In the genomic region with DNA sequence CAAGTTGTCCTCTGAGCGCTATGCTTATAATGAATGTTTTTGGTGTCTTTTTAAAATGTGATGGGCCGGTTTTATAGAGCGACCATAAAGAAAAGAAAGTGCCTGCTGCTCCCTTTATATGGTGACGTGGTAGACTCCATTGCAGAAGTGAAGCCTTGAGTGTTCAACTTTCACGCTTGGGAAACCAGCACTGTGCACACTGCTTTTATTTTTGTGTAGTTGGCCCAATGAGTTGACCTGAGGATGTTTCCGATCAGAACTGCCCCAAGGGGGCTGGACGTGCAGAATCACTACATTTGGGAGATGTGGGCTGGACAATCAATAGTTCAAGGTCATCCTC, we compare ENCODE assay signal across 8 mouse cellular contexts. TPM values are rescaled to one million over a fixed set of nuclear protein-coding genes. Genes with fewer than 3 reads are reported as not detected.
DNase-seq lines count a peak whose midpoint lies in the region; ATAC-seq and TF ChIP-seq lines count a peak whose summit lies in the region.

No protein-coding gene starts in this region.

- H3K27me3 ChIP-seq in kidney, embryonic 16.5 days (ENCODE audit: insufficient read depth, low read length), result no peaks in the 10 kb centered on the region
- H3K27me3 ChIP-seq in hindbrain, embryonic 16.5 days (replicated peaks; ENCODE audit: control insufficient read depth, insufficient read depth, low read length), result no peaks in the 10 kb centered on the region
- H3K27me3 ChIP-seq in midbrain, postnatal 0 days (ENCODE audit: insufficient read depth, low read length), result no peaks in the 10 kb centered on the region

- peak overlapping the region; percentile 87 for H3K4me2 ChIP-seq in kidney, embryonic 16.5 days (replicated peaks; ENCODE audit: low read depth, low read length)
- H3K4me2 ChIP-seq in hindbrain, embryonic 16.5 days (ENCODE audit: low read length), result peak overlapping the region; percentile 87
- peak overlapping the region; percentile 80 for H3K4me2 ChIP-seq in midbrain, postnatal 0 days (ENCODE audit: low read depth, low read length, poor library complexity, severe bottlenecking)

- H3K9me3 ChIP-seq in kidney, embryonic 16.5 days (ENCODE audit: low read length), result no peaks in the 10 kb centered on the region
- H3K9me3 ChIP-seq in hindbrain, embryonic 16.5 days (ENCODE audit: control insufficient read depth, low read length), result no peaks in the 10 kb centered on the region
- H3K9me3 ChIP-seq in midbrain, postnatal 0 days (ENCODE audit: low read length), result no peaks in the 10 kb centered on the region

- no peak for TF ChIP-seq POLR2A in cortical plate, adult 2 months (IDR thresholded peaks at IDR 0.05; ENCODE audit: extremely low read depth, insufficient read depth, low read length)

- peak overlapping the region; percentile 97; the same call in 1 of the 2 replicates for H3K27ac ChIP-seq in kidney, embryonic 16.5 days (ENCODE audit: low read length)
- H3K27ac ChIP-seq in cortical plate, adult 2 months (ENCODE audit: insufficient read depth, low read length), result no peak overlapping the region
- H3K27ac ChIP-seq in hindbrain, embryonic 16.5 days (ENCODE audit: low read depth, low read length), result no peak overlapping the region
- H3K27ac ChIP-seq in midbrain, postnatal 0 days (ENCODE audit: low read depth, low read length), result no peak overlapping the region

- H3K4me3 ChIP-seq in kidney, embryonic 16.5 days (ENCODE audit: low read length), result peak overlapping the region; percentile 82
- H3K4me3 ChIP-seq in cortical plate, adult 2 months (ENCODE audit: insufficient read depth, low read length), result peak overlapping the region; percentile 66; the same call in 1 of the 2 replicates
- H3K4me3 ChIP-seq in hindbrain, embryonic 16.5 days (ENCODE audit: low read length), result peak overlapping the region; percentile 86
- H3K4me3 ChIP-seq in midbrain, postnatal 0 days (ENCODE audit: low read depth, low read length), result peak overlapping the region; percentile 85

- no peak for ATAC-seq in kidney, embryonic 16.5 days (ENCODE audit: low FRiP score, low TSS enrichment)
- ATAC-seq in hindbrain, embryonic 16.5 days, result no peak
- no peak for ATAC-seq in midbrain, postnatal 0 days (ENCODE audit: low FRiP score)

- DNase-seq in kidney, postnatal 25 days, result no peak
- no peak for DNase-seq in midbrain, postnatal 0 days (ENCODE audit: low spot score)
- DNase-seq in right cerebral cortex, adult 2 months (ENCODE audit: low spot score in 2 of 2), result no peak
- no peak for DNase-seq in urinary bladder, postnatal 10 days (ENCODE audit: low spot score)
- no peak for DNase-seq in ovary, adult 18-20 months (ENCODE audit: low spot score)

- H3K36me3 ChIP-seq in kidney, embryonic 16.5 days (ENCODE audit: insufficient read depth, low read length), result no peaks in the 10 kb centered on the region
- H3K36me3 ChIP-seq in hindbrain, embryonic 16.5 days (ENCODE audit: control insufficient read depth, insufficient read depth, low read length), result no peaks in the 10 kb centered on the region
- H3K36me3 ChIP-seq in midbrain, postnatal 0 days (ENCODE audit: insufficient read depth, low read length), result no peaks in the 10 kb centered on the region

- WGBS in kidney, embryonic 16.5 days, result 75% methylated on average over 7 of the region's 7 CpGs
- WGBS in hindbrain, embryonic 16.5 days, result 81% methylated on average over 7 of the region's 7 CpGs
- WGBS in midbrain, postnatal 0 days, result 83% methylated on average over 7 of the region's 7 CpGs

- no peak for TF ChIP-seq CTCF in cortical plate, adult 2 months (IDR thresholded peaks at IDR 0.05; ENCODE audit: extremely low read depth, insufficient read depth, low read length)
- TF ChIP-seq CTCF in midbrain, postnatal 0 days (IDR thresholded peaks at IDR 0.05), result no peak

- peak overlapping the region; percentile 96 for H3K9ac ChIP-seq in kidney, embryonic 16.5 days (replicated peaks; ENCODE audit: low read length)
- H3K9ac ChIP-seq in hindbrain, embryonic 16.5 days (ENCODE audit: low read depth, low read length), result peak overlapping the region; percentile 81
- H3K9ac ChIP-seq in midbrain, postnatal 0 days (replicated peaks; ENCODE audit: low read length, poor library complexity, severe bottlenecking), result peak overlapping the region; percentile 74

- peaks cover 44% of the 10 kb centered on the region for H3K4me1 ChIP-seq in kidney, embryonic 16.5 days (ENCODE audit: insufficient read depth, low read length)
- H3K4me1 ChIP-seq in cortical plate, adult 2 months (ENCODE audit: control insufficient read depth, insufficient read depth, low read length), result peaks cover 6% of the 10 kb centered on the region
- H3K4me1 ChIP-seq in hindbrain, embryonic 16.5 days (ENCODE audit: control insufficient read depth, insufficient read depth, low read depth, low read length), result peaks cover 33% of the 10 kb centered on the region
- H3K4me1 ChIP-seq in midbrain, postnatal 0 days (ENCODE audit: insufficient read depth, low read length), result peaks cover 21% of the 10 kb centered on the region; the same call in 1 of the 2 replicates

RNA-seq across cellular contexts. Expression of gene Bicra, which starts 1.8 kb away (rescaled TPM):
- 7.1 and 7.5 TPM in 2 replicates for polyA plus RNA-seq in kidney, embryonic 16.5 days (2015; fragmentation: Nextera tagmentation; extraction: Ambion mirVana)
- polyA plus RNA-seq in cortical plate, adult 2 months (2012; rRNA removed), result 7.8 and 8.5 TPM in 2 replicates
- polyA plus RNA-seq in hindbrain, embryonic 16.5 days (2015; fragmentation: Nextera tagmentation; extraction: Ambion mirVana), result 5.0 and 6.9 TPM in 2 replicates
- 6.3 and 7.0 TPM in 2 replicates for total RNA-seq in midbrain, postnatal 0 days (2014; rRNA removed)
- 3.1 and 4.1 TPM in 2 replicates for polyA plus RNA-seq in midbrain, postnatal 0 days (2015; fragmentation: Nextera tagmentation; extraction: Ambion mirVana)

RNA-seq across cellular contexts. Expression of gene Zfp541, which starts 12.1 kb away (rescaled TPM):
- 0.04 and 0.09 TPM in 2 replicates for polyA plus RNA-seq in kidney, embryonic 16.5 days (2015; fragmentation: Nextera tagmentation; extraction: Ambion mirVana)
- polyA plus RNA-seq in cortical plate, adult 2 months (2012; rRNA removed), result 0.45 and 0.52 TPM in 2 replicates
- 0.09 and 0.16 TPM in 2 replicates for polyA plus RNA-seq in hindbrain, embryonic 16.5 days (2015; fragmentation: Nextera tagmentation; extraction: Ambion mirVana)
- 0.14 and 0.33 TPM in 2 replicates for total RNA-seq in midbrain, postnatal 0 days (2014; rRNA removed)
- 0.15 TPM in 2 replicates for polyA plus RNA-seq in midbrain, postnatal 0 days (2015; fragmentation: Nextera tagmentation; extraction: Ambion mirVana)

RNA-seq across cellular contexts. Expression of gene Napa, which starts 48.7 kb away (rescaled TPM):
- polyA plus RNA-seq in kidney, embryonic 16.5 days (2015; fragmentation: Nextera tagmentation; extraction: Ambion mirVana), result 215 and 220 TPM in 2 replicates
- 436 and 444 TPM in 2 replicates for polyA plus RNA-seq in cortical plate, adult 2 months (2012; rRNA removed)
- 236 and 255 TPM in 2 replicates for polyA plus RNA-seq in hindbrain, embryonic 16.5 days (2015; fragmentation: Nextera tagmentation; extraction: Ambion mirVana)
- 375 and 403 TPM in 2 replicates for total RNA-seq in midbrain, postnatal 0 days (2014; rRNA removed)
- polyA plus RNA-seq in midbrain, postnatal 0 days (2015; fragmentation: Nextera tagmentation; extraction: Ambion mirVana), result 236 and 258 TPM in 2 replicates
